Mouse (Mus musculus) left cerebral cortex, adult 8-10 months (tissue): Measurements from ENCODE around the gene Actl7b. TPM values are rescaled to one million over a fixed set of nuclear protein-coding genes. Genes with fewer than 3 reads are reported as not detected.
A peak's percentile ranks its signal among the peaks of the same experiment; 100 is the strongest.

Experiments used
- DNase-seq, 2 experiments: peaks; one replicate each; pipeline ENCODE4 v3.0.0; 2022; ENCODE audit warnings: low spot score in 2 of 2
- total RNA-seq, 4 experiments: library from RNA; stranded (reverse); gene quantifications; 2 replicates each; pipeline ENCODE4 v1.2.4; 2022

Gene Actl7b
- total RNA-seq, 4 experiments from 2014 or later: 0.30 to 0.68 TPM; not detected in 2

DNA sequence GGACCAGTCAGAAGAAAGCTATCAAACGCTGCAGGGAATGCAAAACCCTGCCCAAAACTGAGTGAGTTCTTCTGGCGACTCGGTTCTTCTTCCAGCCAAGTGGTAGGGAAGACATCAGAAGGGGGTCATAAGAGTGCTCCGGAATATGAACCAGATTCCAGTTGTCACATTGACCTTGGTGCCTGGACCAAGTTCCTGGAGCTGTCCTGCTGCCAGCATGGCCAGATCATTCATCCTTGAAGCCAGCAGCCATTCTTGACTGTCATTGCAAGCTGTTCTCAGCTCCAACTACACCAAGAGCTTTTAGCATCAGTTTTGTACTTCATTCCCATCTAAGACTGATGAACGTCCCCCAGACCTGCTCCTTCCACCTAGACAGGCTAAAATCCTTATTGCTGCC lies 24.4 kb downstream of the Actl7b start:
- no peak for DNase-seq

DNA sequence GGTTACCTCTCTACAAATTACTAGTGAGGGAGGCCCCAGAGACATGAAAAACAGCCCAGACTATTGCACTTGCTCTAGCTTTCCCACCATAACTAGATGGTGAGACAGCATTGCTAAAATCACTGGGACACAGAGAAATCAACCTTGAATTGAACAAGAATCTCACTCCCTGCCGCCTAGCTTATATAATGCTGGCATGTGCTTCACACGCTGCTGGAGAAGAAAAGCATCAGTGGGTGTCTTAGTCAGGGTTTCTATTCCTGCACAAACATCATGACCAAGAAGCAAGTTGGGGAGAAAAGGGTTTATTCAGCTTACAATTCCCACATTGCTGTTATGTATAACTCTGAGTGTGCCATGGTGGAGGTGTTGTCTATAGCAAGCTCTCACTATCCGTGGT lies 28.1 kb downstream of the Actl7b start:
- peak in 1 of 2 experiments; percentile 74 for DNase-seq

DNA sequence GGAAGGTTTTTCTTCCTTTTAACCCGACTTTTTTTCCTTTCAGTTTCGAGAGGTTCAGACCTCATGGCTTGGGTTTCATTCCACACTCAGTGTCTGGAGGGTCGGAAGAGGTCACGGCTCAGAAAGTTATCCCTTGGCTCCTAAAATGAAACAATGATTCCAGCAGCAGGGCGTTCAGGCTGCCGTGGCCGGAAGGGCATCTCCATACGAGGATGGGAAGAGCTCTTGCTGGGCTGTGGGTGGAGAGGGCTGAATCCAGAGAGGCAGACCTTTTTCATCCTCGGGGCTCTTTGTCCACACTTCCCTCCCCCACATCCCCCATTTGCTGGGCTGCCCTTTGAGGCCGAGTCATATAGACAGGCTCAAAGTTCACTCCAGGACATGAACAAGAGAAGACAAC lies 39.0 kb downstream of the Actl7b start:
- DNase-seq: no peak

DNA sequence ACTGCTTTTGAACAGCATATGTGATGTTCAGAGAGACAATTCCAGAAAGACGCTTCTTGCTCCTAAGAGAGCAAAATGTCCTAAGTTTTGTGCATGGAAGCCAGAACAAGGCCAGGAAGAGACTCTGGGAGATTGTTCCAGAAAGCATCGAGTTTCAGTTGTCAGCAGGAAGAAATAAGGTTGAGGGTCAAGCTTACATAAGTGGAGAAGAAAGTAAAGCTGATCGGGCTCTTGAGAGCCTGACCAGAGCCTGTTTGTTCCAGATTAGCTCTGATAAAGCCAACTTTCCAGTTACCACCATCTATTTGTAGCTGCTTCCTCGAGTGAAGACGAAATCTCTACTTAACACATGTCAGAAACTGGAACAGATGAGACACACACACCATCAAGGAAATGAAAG lies 42.6 kb downstream of the Actl7b start:
- no peak for DNase-seq

DNA sequence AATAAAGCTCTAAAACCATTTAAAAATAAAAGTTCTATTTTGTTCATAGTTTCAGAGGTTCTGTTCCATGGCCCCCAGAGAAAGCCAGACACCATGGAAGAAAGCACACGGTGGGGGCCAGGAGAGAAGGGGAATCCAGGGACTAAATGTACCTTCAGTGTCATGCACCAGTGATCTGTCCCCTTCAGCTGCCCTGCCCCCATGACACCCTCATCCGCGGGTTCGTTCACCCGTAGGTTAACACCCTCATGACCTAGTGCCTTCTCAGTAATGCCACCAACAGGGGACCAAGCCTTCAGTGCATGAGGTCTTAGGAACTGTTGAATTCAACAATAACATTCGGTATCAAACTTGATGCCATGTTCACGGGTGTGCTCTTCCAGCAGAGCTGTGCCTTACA lies 44.8 kb downstream of the Actl7b start:
- DNase-seq: no peak

Other genes with a start within 250 kb of the Actl7b start
- not detected for gene Gm26657, start 1.4 kb downstream of the Actl7b start, total RNA-seq
- not detected for gene Actl7a, start 2.0 kb upstream of the Actl7b start, total RNA-seq
- 10 to 100 TPM; 62.8 to 82.3 (median 70.2) TPM for gene Elp1, start 60.9 kb upstream of the Actl7b start, total RNA-seq
- 10 to 100 TPM; 15.1 to 18.0 (median 17.0) TPM for gene Fam206a, start 60.9 kb upstream of the Actl7b start, total RNA-seq
- 10 to 100 TPM; 16.8 to 23.7 (median 21.4) TPM for gene Ctnnal1, start 123.7 kb upstream of the Actl7b start, total RNA-seq
- gene Tmem245, start 206.0 kb upstream of the Actl7b start, total RNA-seq: 10 to 100 TPM; 41.6 to 49.3 (median 45.9) TPM
- gene Frrs1l, start 248.9 kb upstream of the Actl7b start, total RNA-seq: 100 to 1,000 TPM; 181 to 223 (median 197) TPM